Mouse (Mus musculus): ENCODE data around the gene Hoxc13. TPM values are rescaled to one million over a fixed set of nuclear protein-coding genes. Genes with fewer than 3 reads are reported as not detected.

Gene Hoxc13
- polyA plus RNA-seq, 1 experiment from 2014 or later, result not detected

DNA sequence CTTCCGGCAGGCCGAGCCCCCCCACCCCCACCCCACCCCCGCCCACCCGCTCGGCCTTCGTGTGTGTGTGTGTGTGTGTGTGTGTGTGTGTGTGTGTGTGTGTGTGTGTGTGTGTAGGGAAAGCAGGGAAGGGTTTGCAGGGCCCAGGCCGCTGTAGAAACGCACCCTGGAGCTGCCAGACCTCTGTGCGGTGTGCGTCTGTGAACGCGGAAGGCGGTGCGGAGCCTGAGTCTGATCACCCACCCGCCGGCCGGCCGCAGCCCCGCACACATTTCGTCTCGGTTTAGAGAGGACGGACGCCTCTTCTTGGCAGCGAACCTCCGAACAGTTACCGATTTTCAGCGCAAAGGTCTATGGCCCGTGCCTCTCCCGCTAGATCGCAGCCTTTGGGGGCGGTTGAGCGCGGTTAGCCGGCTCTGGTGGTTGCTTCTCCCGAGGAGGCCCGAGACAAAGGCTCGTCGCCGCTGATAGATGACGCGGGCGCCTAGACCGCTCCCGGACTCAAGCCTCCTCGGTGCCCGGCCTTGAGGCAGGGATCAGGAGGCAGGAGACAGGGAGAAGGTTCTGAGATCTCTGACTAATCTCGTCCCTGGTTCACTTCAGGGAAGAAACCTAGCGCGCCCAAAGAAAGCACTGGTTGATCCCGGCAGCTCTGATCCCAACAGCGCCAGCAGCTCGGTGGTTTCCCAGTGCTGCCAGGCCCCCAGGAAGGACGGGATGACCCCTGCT, 22.0 kb downstream of the Hoxc13 start:
- no peak overlapping the region for H3K9ac ChIP-seq (replicated peaks)
- ATAC-seq, result no peak
- under 1% methylated on average over 53 of the region's 53 CpGs for WGBS

DNA sequence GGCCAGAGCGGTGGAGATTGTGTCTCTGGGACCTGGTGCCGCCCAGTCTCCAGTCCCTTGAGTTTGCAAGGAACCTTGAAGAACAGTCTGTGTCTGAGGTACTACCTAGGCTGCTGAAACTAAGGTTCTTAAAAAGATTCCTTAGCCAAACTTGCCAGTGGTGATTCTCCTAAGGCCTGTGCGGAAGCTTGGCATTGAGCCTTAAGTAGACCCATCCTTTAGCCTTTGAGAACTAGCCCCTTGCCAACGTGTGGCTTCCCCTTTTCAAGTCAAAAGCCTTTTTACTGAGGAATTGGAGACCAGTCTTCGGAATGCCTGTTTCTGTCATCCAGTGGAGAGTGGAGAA, 22.5 kb downstream of the Hoxc13 start:
- WGBS, result 2% methylated on average over 5 of the region's 5 CpGs
- H3K27me3 ChIP-seq, result peaks cover 100% of the 10 kb centered on the region
- H3K4me3 ChIP-seq (replicated peaks), result no peak overlapping the region
- H3K27ac ChIP-seq, result no peak overlapping the region
- H3K9ac ChIP-seq (replicated peaks), result no peak overlapping the region
- no peak for ATAC-seq
- no peaks in the 10 kb centered on the region for H3K36me3 ChIP-seq
- no peak overlapping the region for H3K4me2 ChIP-seq (replicated peaks)
- H3K4me1 ChIP-seq (replicated peaks), result peaks cover 10% of the 10 kb centered on the region; the same call in 1 of the 2 replicates
- H3K9me3 ChIP-seq, result no peaks in the 10 kb centered on the region

More for the DNA sequence above, 22.0 kb downstream of the Hoxc13 start:
- Histone ChIP-seq H3K27me3 (peaks cover 100% of the 10 kb centered on the region), H3K9me3 (no peaks in the 10 kb centered on the region), H3K4me1 (replicated peaks) (peaks cover 10% of the 10 kb centered on the region; the same call in 1 of the 2 replicates), H3K4me3 (replicated peaks) (0 out of 2 replicates have a peak overlapping the region, but pooled peaks have one; percentile 11), H3K27ac (no peak overlapping the region), H3K4me2 (replicated peaks) (peak overlapping the region; percentile 31), H3K36me3 (no peaks in the 10 kb centered on the region)

- Histone ChIP-seq H3K9ac (replicated peaks) (no peak overlapping the region), H3K27me3 (peaks cover 100% of the 10 kb centered on the region), H3K4me3 (replicated peaks) (no peak overlapping the region), H3K27ac (no peak overlapping the region), H3K4me2 (replicated peaks) (no peak overlapping the region), H3K9me3 (no peaks in the 10 kb centered on the region), H3K36me3 (no peaks in the 10 kb centered on the region), H3K4me1 (replicated peaks) (0 out of 2 replicates have a peak, but pooled peaks cover 4% of the 10 kb centered on the region)
- no peak for ATAC-seq
- 8% methylated on average over 22 of the region's 22 CpGs for WGBS
Measured at GRCm38 (mm10) chr15:102945185-102946077, 24.5 kb downstream of the Hoxc13 start.

DNA sequence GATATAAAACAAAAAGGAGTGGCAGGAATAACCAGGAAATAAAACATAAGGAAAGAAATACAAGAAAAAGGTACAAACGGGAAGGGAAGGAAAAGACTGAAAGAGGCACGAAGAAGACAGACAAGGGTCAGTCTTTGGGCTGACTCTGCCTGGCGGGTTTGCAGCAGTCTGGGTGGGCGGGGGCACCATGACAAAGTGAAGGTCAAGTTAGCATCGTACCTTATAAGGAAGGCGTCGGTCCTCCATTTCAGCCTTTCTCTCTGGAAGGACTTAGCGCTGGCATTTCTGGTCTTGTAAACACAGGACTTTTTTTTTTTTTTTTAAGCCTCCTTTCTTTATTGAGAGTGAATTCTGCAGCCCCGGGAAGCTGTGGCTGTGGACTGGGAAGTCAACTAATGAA, 26.4 kb downstream of the Hoxc13 start:
- 2% methylated on average over 9 of the region's 9 CpGs for WGBS
- Histone ChIP-seq H3K4me2 (replicated peaks) (no peak overlapping the region), H3K9me3 (no peaks in the 10 kb centered on the region), H3K27me3 (peaks cover 100% of the 10 kb centered on the region), H3K36me3 (no peaks in the 10 kb centered on the region), H3K27ac (no peak overlapping the region), H3K4me3 (replicated peaks) (no peak overlapping the region), H3K4me1 (replicated peaks) (0 out of 2 replicates have a peak, but pooled peaks cover 4% of the 10 kb centered on the region), H3K9ac (replicated peaks) (no peak overlapping the region)
- no peak for ATAC-seq

DNA sequence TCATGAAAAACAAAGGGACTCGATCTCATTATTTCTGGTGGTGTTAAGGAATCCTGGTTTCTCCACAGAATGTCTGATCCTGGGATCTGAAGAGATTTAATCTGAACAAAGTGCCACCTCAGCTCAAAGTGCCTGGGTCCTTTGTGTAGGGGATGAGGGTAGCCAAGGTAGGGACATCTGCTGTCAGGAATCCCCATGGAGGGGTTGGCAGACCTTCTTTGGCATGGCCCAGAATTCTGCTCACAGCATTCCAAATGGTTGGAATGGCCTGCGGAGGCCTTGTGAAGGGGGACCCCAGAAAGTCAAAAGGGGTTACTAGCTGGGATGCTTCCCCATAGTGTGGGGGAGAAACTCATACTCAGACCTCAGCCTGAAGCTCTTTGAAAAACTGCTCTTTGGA, 27.9 kb downstream of the Hoxc13 start:
- 5% methylated on average over 2 of the region's 2 CpGs for WGBS
- no peaks in the 10 kb centered on the region for H3K36me3 ChIP-seq

GRCm38 (mm10) chr15:102949696-102950095, 28.8 kb downstream of the Hoxc13 start:
- H3K27me3 ChIP-seq, result peaks cover 100% of the 10 kb centered on the region
- H3K9ac ChIP-seq (replicated peaks), result no peak overlapping the region
- no peaks in the 10 kb centered on the region for H3K36me3 ChIP-seq
- H3K9me3 ChIP-seq, result no peaks in the 10 kb centered on the region
- H3K4me2 ChIP-seq (replicated peaks), result no peak overlapping the region
- no peaks in the 10 kb centered on the region for H3K4me1 ChIP-seq (replicated peaks)
- ATAC-seq, result no peak
- WGBS, result 2% methylated on average over 20 of the region's 20 CpGs
- no peak overlapping the region for H3K4me3 ChIP-seq (replicated peaks)
- H3K27ac ChIP-seq, result no peak overlapping the region

More for the DNA sequence above, 27.9 kb downstream of the Hoxc13 start:
- Histone ChIP-seq H3K9ac (replicated peaks) (no peak overlapping the region), H3K27me3 (peaks cover 100% of the 10 kb centered on the region), H3K9me3 (no peaks in the 10 kb centered on the region), H3K27ac (no peak overlapping the region), H3K4me2 (replicated peaks) (no peak overlapping the region), H3K4me3 (replicated peaks) (no peak overlapping the region), H3K4me1 (replicated peaks) (no peaks in the 10 kb centered on the region)
- no peak for ATAC-seq

- H3K4me3 ChIP-seq (replicated peaks), result no peak overlapping the region
- H3K4me1 ChIP-seq (replicated peaks), result no peaks in the 10 kb centered on the region
- no peaks in the 10 kb centered on the region for H3K9me3 ChIP-seq
- H3K36me3 ChIP-seq, result no peaks in the 10 kb centered on the region
- H3K27me3 ChIP-seq, result peaks cover 100% of the 10 kb centered on the region
- H3K27ac ChIP-seq, result no peak overlapping the region
- 12% methylated on average over 2 of the region's 2 CpGs for WGBS
- no peak overlapping the region for H3K9ac ChIP-seq (replicated peaks)
- H3K4me2 ChIP-seq (replicated peaks), result no peak overlapping the region
- ATAC-seq, result no peak
Measured at GRCm38 (mm10) chr15:102950877-102951276, 30.0 kb downstream of the Hoxc13 start.

DNA sequence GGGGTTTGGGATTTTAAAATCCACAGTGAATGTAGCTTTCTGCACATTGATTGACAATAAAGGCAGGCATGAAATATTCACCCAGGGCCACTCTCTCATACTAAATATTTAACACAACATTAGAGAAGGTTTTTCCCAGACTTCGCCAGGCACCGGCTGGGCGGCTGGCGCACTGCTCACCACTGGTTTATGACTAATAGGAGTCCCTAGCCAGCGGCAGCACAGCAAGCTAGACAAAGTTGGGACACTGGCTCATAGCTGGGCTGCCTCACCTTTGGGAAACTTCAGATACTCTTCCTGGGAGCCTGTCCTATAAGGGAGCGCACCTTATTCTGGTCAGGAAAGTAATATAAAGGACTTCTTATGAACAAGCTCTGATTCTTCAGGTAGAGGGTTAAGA, 32.7 kb downstream of the Hoxc13 start:
- 3% methylated on average over 6 of the region's 6 CpGs for WGBS

GRCm38 (mm10) chr15:102954192-102955006, 33.5 kb downstream of the Hoxc13 start, which contains the start of gene Hoxc11:
Gene Hoxc11 (plus strand): TSS chr15:102954427.
- no peak for ATAC-seq
- no peak within 1 kb of the TSS for H3K9ac ChIP-seq (replicated peaks)
- no peak within 1 kb of the TSS for H3K4me3 ChIP-seq (replicated peaks)
- peaks cover 99% of the 10 kb centered on the region for H3K27me3 ChIP-seq
- no peaks in the 10 kb centered on the region for H3K9me3 ChIP-seq
- H3K27ac ChIP-seq, result no peak within 1 kb of the TSS
- no peak within 1 kb of the TSS for H3K4me2 ChIP-seq (replicated peaks)
- no peaks in the 10 kb centered on the region for H3K36me3 ChIP-seq
- H3K4me1 ChIP-seq (replicated peaks), result no peaks in the 10 kb centered on the region
- WGBS, result under 1% methylated on average over 56 of the region's 57 CpGs

More for the DNA sequence above, 32.7 kb downstream of the Hoxc13 start:
- Histone ChIP-seq H3K9me3 (no peaks in the 10 kb centered on the region), H3K27me3 (peaks cover 100% of the 10 kb centered on the region), H3K9ac (replicated peaks) (no peak overlapping the region), H3K36me3 (no peaks in the 10 kb centered on the region), H3K27ac (no peak overlapping the region), H3K4me2 (replicated peaks) (no peak overlapping the region), H3K4me1 (replicated peaks) (no peaks in the 10 kb centered on the region), H3K4me3 (replicated peaks) (no peak overlapping the region)
- ATAC-seq, result no peak

DNA sequence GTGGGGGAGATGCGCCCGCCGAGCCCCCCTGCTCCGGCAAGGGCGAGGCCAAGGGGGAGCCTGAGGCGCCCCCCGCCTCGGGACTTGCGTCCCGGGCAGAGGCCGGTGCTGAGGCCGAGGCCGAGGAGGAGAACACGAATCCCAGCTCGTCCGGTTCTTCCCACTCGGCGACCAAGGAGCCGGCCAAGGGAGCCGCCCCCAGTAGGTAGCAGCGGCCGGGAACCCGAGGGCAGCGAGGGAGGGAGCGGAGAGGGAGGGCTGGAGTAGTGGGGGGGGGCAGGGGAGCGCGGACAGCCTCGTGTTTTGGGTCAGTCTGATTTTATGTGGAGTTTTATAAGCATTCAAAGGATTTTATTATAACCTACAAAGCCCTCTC, 34.1 kb downstream of the Hoxc13 start:
- Histone ChIP-seq H3K9ac (replicated peaks) (no peak overlapping the region), H3K9me3 (no peaks in the 10 kb centered on the region), H3K36me3 (no peaks in the 10 kb centered on the region), H3K27me3 (peaks cover 99% of the 10 kb centered on the region), H3K4me2 (replicated peaks) (no peak overlapping the region), H3K4me3 (replicated peaks) (no peak overlapping the region), H3K4me1 (replicated peaks) (no peaks in the 10 kb centered on the region), H3K27ac (no peak overlapping the region)
- 0% methylated on average over 28 of the region's 28 CpGs for WGBS
- no peak for ATAC-seq

DNA sequence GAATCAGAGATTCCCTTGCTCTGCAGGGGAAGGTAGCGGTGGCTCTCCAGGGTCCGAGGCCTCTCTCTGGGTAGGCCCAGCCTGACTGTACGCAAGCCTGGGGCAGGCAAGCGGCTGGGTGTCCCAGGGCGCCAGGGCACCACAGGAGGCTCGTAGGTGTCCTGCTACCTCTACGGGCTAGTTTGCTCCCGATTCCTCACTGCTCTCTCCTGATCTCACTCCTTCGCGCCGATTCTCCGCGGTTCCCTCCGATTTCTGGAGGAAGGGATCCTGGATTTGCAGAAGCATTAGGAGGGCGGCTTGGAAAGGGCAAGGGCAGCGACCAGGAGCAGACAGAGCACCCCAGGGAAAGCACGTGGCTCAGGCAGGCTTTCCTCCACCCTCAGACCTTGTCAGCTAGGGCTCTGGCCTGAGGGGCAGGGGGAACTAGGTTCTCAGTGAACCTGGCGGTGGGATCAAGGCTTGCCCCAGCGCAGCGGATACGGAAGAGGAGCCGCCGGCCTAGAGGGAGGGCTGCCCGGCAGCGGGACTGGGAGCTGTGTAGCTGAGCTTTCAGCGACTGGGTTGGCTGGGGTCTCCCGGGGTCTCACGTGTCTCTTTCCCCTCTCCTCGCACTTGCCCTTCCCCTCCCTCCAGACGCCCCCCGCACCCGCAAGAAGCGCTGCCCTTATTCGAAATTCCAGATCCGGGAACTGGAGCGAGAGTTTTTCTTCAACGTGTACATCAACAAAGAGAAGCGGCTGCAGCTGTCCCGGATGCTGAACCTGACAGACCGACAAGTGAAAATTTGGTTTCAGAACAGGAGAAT, 35.1 kb downstream of the Hoxc13 start:
- no peaks in the 10 kb centered on the region for H3K36me3 ChIP-seq
- WGBS, result 1% methylated on average over 40 of the region's 40 CpGs

More for the DNA sequence above, 35.1 kb downstream of the Hoxc13 start:
- H3K9me3 ChIP-seq, result no peaks in the 10 kb centered on the region
- H3K4me3 ChIP-seq (replicated peaks), result no peak overlapping the region
- H3K27ac ChIP-seq, result no peak overlapping the region
- no peak overlapping the region for H3K4me2 ChIP-seq (replicated peaks)
- H3K9ac ChIP-seq (replicated peaks), result no peak overlapping the region
- no peak for ATAC-seq
- peaks cover 99% of the 10 kb centered on the region for H3K27me3 ChIP-seq
- H3K4me1 ChIP-seq (replicated peaks), result no peaks in the 10 kb centered on the region
